Mouse (Mus musculus) ES-Bruce4 (cell line): ENCODE data around the gene Cytl1. TPM values are rescaled to one million over a fixed set of nuclear protein-coding genes. Genes with fewer than 3 reads are reported as not detected.
A peak's percentile ranks its signal among the peaks of the same experiment; 100 is the strongest.

Source experiments
- H3K27ac ChIP-seq: 2 replicates; pipeline ENCODE4 v1.5.1; 2012; ENCODE audit warnings: low read length, inconsistent platforms; ENCODE audit not compliant: insufficient read depth
- H3K27me3 ChIP-seq: 2 replicates; pipeline ENCODE4 v1.6.1; 2012; ENCODE audit warnings: mild to moderate bottlenecking, low read length, inconsistent platforms; ENCODE audit not compliant: control insufficient read depth, poor library complexity, insufficient read depth, severe bottlenecking
- H3K36me3 ChIP-seq: 2 replicates; pipeline ENCODE4 v1.6.1; 2012; ENCODE audit warnings: inconsistent platforms, mild to moderate bottlenecking, low read length, moderate library complexity; ENCODE audit not compliant: control insufficient read depth, poor library complexity, insufficient read depth, severe bottlenecking
- H3K4me1 ChIP-seq: one replicate; pipeline ENCODE4 v1.8.1; 2011; ENCODE audit warnings: low read length; ENCODE audit not compliant: control insufficient read depth, insufficient read depth
- H3K4me3 ChIP-seq: 2 replicates; pipeline ENCODE4 v1.5.1; 2011; ENCODE audit warnings: low read depth, mild to moderate bottlenecking, low read length
- H3K9ac ChIP-seq: 2 replicates; pipeline ENCODE4 v1.6.1; 2012; ENCODE audit warnings: low read depth, mild to moderate bottlenecking, inconsistent platforms; ENCODE audit not compliant: poor library complexity, severe bottlenecking
- H3K9me3 ChIP-seq: replicated peaks from 2 replicates; pipeline ENCODE4 v1.6.1; 2012; ENCODE audit warnings: mild to moderate bottlenecking, low read length, inconsistent platforms; ENCODE audit not compliant: control insufficient read depth, poor library complexity, insufficient read depth, severe bottlenecking
- CTCF ChIP-seq: IDR thresholded peaks from one replicate; pipeline ENCODE4 v1.8.1; 2011; ENCODE audit warnings: low read depth, low read length
- EP300 ChIP-seq: IDR thresholded peaks from 2 replicates; pipeline ENCODE4 v1.6.1; 2011; ENCODE audit warnings: low read depth, low read length; ENCODE audit not compliant: insufficient read depth
- POLR2A ChIP-seq: IDR thresholded peaks from one replicate; pipeline ENCODE4 v1.8.1; 2011; ENCODE audit warnings: low read length; ENCODE audit not compliant: insufficient read depth
- polyA plus RNA-seq: library from polyadenylated mRNA; stranded (reverse); fragments of >200 nt; gene quantifications from 2 replicates; pipeline ENCODE4 v1.2.4, GENCODE M21; 2011; ENCODE audit warnings: low read depth; ENCODE audit not compliant: missing spikeins, insufficient read depth, insufficient read length

Cytl1 gene
- polyA plus RNA-seq, 1 experiment = not detected

DNA sequence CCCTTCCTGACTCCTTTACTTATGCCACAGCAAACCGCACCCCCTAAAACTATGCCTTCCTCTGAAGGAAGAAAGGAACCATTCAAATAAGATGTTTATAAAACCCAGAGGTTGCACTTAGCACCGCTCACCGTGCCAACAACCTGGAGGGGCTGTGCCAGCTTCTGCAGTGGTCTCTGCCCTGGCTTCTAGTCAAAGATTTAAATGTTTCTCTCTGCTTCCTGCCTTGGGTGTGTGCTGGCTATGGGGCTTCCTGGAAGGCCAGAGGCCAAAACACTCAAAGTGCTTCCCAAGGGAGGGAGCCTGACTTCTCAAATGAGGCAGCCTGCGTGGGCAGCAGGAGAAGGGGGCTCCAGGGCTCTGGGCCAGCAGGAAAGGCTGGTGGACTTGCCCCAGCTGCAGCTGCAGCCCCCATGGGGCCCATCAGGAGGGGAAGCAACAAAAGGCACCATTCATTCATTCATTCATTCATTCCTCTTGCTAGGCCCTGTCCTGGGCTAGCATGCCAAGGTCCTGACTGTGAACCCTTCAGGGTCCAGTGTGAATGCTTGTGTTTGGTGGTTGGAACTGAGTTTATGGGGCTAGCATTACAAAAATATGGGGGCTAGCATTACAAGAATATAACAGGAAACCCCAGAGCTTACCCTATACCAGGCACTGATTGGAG lies 10.0 kb upstream of the Cytl1 start:
- H3K27ac ChIP-seq = no peak overlapping the region
- TF ChIP-seq POLR2A (no peak), CTCF (no peak), EP300 (no peak)
- H3K9me3 ChIP-seq = no peaks in the 10 kb centered on the region
- peaks cover 2% of the 10 kb centered on the region; the same call in 1 of the 2 replicates for H3K27me3 ChIP-seq
- H3K4me3 ChIP-seq = no peak overlapping the region
- no peak overlapping the region for H3K9ac ChIP-seq
- H3K36me3 ChIP-seq = no peaks in the 10 kb centered on the region
- H3K4me1 ChIP-seq = no peaks in the 10 kb centered on the region

DNA sequence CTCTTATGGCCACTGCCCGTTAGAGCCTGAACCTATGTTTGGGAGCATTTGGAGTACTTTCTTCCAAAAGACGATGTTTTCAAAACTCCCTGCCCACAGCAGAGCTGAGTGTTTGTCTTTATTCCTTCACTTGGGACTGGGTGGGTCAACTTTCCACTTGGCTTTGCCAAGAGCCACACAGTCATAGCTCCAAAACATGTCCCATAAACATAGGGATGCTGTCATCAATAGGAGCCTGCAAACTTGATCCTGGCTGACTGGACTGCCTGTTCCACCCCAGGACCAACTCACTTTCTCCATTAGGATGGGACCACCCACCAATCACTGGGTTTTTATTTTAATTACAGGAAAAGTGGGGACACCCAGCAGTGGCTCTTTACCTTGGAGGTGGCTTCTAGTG lies 4.5 kb upstream of the Cytl1 start:
- Histone ChIP-seq H3K4me1 (no peaks in the 10 kb centered on the region), H3K4me3 (no peak overlapping the region), H3K27me3 (no peaks in the 10 kb centered on the region), H3K27ac (no peak overlapping the region), H3K9ac (no peak overlapping the region), H3K9me3 (no peaks in the 10 kb centered on the region), H3K36me3 (no peaks in the 10 kb centered on the region)
- TF ChIP-seq POLR2A (no peak), CTCF (no peak), EP300 (no peak)

- TF ChIP-seq POLR2A (no peak), EP300 (no peak), CTCF (no peak)
- no peak overlapping the region for H3K4me3 ChIP-seq
Measured at GRCm38 (mm10) chr5:37736213-37736612, 894 bp downstream of the Cytl1 start.

GRCm38 (mm10) chr5:37743889-37744707 lies 8.8 kb downstream of the Cytl1 start:
- TF ChIP-seq EP300 (no peak), CTCF (no peak), POLR2A (no peak)
- H3K9ac ChIP-seq = no peak overlapping the region
- H3K4me1 ChIP-seq = no peaks in the 10 kb centered on the region
- H3K4me3 ChIP-seq = no peak overlapping the region
- H3K27ac ChIP-seq = no peak overlapping the region
- no peaks in the 10 kb centered on the region for H3K36me3 ChIP-seq
- no peaks in the 10 kb centered on the region for H3K9me3 ChIP-seq
- no peaks in the 10 kb centered on the region for H3K27me3 ChIP-seq

More at GRCm38 (mm10) chr5:37736213-37736612, 894 bp downstream of the Cytl1 start:
- H3K36me3 ChIP-seq = no peaks in the 10 kb centered on the region
- no peak overlapping the region for H3K9ac ChIP-seq
- no peaks in the 10 kb centered on the region for H3K9me3 ChIP-seq
- no peaks in the 10 kb centered on the region for H3K27me3 ChIP-seq
- no peaks in the 10 kb centered on the region for H3K4me1 ChIP-seq
- H3K27ac ChIP-seq = no peak overlapping the region

- H3K4me3 ChIP-seq = no peak overlapping the region
- H3K36me3 ChIP-seq = no peaks in the 10 kb centered on the region
- no peak for TF ChIP-seq EP300
- TF ChIP-seq CTCF = peak; percentile 74
- TF ChIP-seq POLR2A = no peak
- H3K27ac ChIP-seq = no peak overlapping the region
- no peaks in the 10 kb centered on the region for H3K4me1 ChIP-seq
- no peaks in the 10 kb centered on the region for H3K9me3 ChIP-seq
- no peaks in the 10 kb centered on the region for H3K27me3 ChIP-seq
- H3K9ac ChIP-seq = no peak overlapping the region
Measured at GRCm38 (mm10) chr5:37752027-37752967, 17.0 kb downstream of the Cytl1 start.
